Mouse (Mus musculus) Muller cell, postnatal 12 days (primary cell): ENCODE measurements at regions not wholly inside any gene's neighbourhood (a gene's known extent, or its start where the extent isn't known, plus 50 kb on each side); places are given as distances from the start of the nearest gene placed in this dataset.

Source experiments
- DNase-seq: peaks from one replicate; pipeline ENCODE4 v3.0.0-alpha.2; 2015; ENCODE audit errors: inconsistent ontology term

- no peak for DNase-seq
These were observed 355.9 kb downstream of the Agtpbp1 start for GRCm38 (mm10) chr13:59229111-59229541.

- DNase-seq: no peak
These were observed 356.8 kb downstream of the Agtpbp1 start for GRCm38 (mm10) chr13:59228059-59228830.

- no peak for DNase-seq
These were observed 357.4 kb downstream of the Agtpbp1 start for GRCm38 (mm10) chr13:59227523-59228058.

GRCm38 (mm10) chr13:59220587-59220986 is 364.4 kb downstream of the Agtpbp1 start:
- DNase-seq: no peak

GRCm38 (mm10) chr13:59220156-59220555 is 364.9 kb downstream of the Agtpbp1 start:
- DNase-seq: no peak

- no peak for DNase-seq
These were observed 368.2 kb downstream of the Agtpbp1 start for GRCm38 (mm10) chr13:59216686-59217298.

- no peak for DNase-seq
These were observed 372.7 kb downstream of the Agtpbp1 start for GRCm38 (mm10) chr13:59212296-59212701.

GRCm38 (mm10) chr13:59210828-59211227 is 374.2 kb downstream of the Agtpbp1 start:
- DNase-seq: no peak

GRCm38 (mm10) chr13:59206186-59206585 is 378.8 kb downstream of the Agtpbp1 start:
- no peak for DNase-seq

- DNase-seq: no peak
These were observed 380.5 kb downstream of the Agtpbp1 start for GRCm38 (mm10) chr13:59204506-59204905.

GRCm38 (mm10) chr13:59196311-59196710 is 388.7 kb downstream of the Agtpbp1 start:
- no peak for DNase-seq

- DNase-seq: no peak
These were observed 382.1 kb downstream of the Ntrk2 start for GRCm38 (mm10) chr13:59188431-59188830.
